8 mouse cellular contexts compared by ENCODE assay signal in the genomic region with DNA sequence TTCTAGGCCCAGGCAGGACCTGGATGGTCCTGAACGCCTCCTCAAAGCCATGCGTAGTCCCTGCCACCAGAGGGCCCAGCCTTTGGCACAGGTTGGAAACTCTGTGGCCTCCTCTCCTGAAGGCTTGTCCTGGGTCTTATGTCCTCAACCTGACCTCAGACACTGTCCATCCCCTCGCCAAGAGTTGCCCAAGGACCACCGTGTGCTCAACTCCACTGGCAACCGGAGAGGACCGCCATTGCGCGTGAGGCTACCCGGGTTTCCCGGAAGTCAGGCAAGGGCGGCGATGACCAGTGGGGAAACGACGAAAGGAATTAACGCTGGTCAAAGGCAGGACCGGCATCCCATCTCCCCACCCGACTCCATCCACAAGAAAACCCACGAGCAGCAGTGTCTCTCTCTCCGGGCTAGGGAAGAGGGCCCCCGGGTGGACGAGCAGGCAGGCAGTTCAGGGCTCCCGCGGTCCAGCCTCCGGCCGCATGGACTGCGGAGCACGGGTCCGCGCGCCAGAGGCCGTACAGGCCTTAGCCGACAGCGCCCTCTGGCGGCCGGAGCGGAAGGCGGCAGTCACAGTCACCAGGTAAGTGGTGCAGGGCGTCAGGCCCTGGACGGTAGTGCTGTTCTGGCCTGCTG. TPM values are rescaled to one million over a fixed set of nuclear protein-coding genes. Genes with fewer than 3 reads are reported as not detected.
A peak's percentile ranks its signal among the peaks of the same experiment; 100 is the strongest.
DNase-seq lines count a peak whose midpoint lies in the region; ATAC-seq lines count a peak whose summit lies in the region.

No protein-coding gene starts in this region.

- H3K36me3 ChIP-seq in heart, embryonic 15.5 days: no peaks in the 10 kb centered on the region
- no peaks in the 10 kb centered on the region for H3K36me3 ChIP-seq in liver, embryonic 13.5 days
- no peaks in the 10 kb centered on the region for H3K36me3 ChIP-seq in stomach, embryonic 14.5 days (ENCODE audit: control insufficient read depth, insufficient read depth, low read length)

- no peaks in the 10 kb centered on the region for H3K4me1 ChIP-seq in brown adipose tissue, adult 24 weeks (ENCODE audit: control insufficient read depth, insufficient read depth, insufficient read length, low read length)
- H3K4me1 ChIP-seq in heart, embryonic 15.5 days (replicated peaks): peaks cover 27% of the 10 kb centered on the region
- H3K4me1 ChIP-seq in liver, embryonic 13.5 days (replicated peaks): peaks cover 32% of the 10 kb centered on the region
- peaks cover 19% of the 10 kb centered on the region; the same call in 1 of the 2 replicates for H3K4me1 ChIP-seq in stomach, embryonic 14.5 days (ENCODE audit: control insufficient read depth, insufficient read depth, low read length)

- no peaks in the 10 kb centered on the region for H3K9me3 ChIP-seq in heart, embryonic 15.5 days (replicated peaks)
- H3K9me3 ChIP-seq in liver, embryonic 13.5 days (replicated peaks): no peaks in the 10 kb centered on the region
- no peaks in the 10 kb centered on the region for H3K9me3 ChIP-seq in stomach, embryonic 14.5 days (ENCODE audit: control insufficient read depth, low read depth, low read length)

- peak; percentile 79 for DNase-seq in CD4-positive helper T cell, adult 2 months (ENCODE audit: low read depth, low spot score)
- DNase-seq in kidney, postnatal 14 days: peak; percentile 94
- peak; percentile 82 for DNase-seq in liver, embryonic 13.5 days
- DNase-seq in natural killer cell, adult 2 months (ENCODE audit: low spot score in 2 of 2): peak; percentile 85

- H3K9ac ChIP-seq in heart, embryonic 15.5 days: peak overlapping the region; percentile 81
- H3K9ac ChIP-seq in liver, embryonic 13.5 days: peak overlapping the region; percentile 82
- H3K9ac ChIP-seq in stomach, embryonic 14.5 days (replicated peaks; ENCODE audit: low read depth, low read length): peak overlapping the region; percentile 47

- WGBS in heart, embryonic 15.5 days: under 1% methylated on average over 39 of the region's 39 CpGs
- under 1% methylated on average over 39 of the region's 39 CpGs for WGBS in liver, embryonic 13.5 days (ENCODE audit: insufficient replicate concordance)
- under 1% methylated on average over 39 of the region's 39 CpGs for WGBS in stomach, embryonic 14.5 days

- H3K27ac ChIP-seq in brown adipose tissue, adult 24 weeks (replicated peaks; ENCODE audit: low read depth, low read length): peak overlapping the region; percentile 92
- peak overlapping the region; percentile 74 for H3K27ac ChIP-seq in heart, embryonic 15.5 days
- peak overlapping the region; percentile 43; the same call in 1 of the 2 replicates for H3K27ac ChIP-seq in liver, embryonic 13.5 days
- peak overlapping the region; percentile 56 for H3K27ac ChIP-seq in stomach, embryonic 14.5 days (ENCODE audit: low read length)

- H3K27me3 ChIP-seq in heart, embryonic 15.5 days: peaks cover 33% of the 10 kb centered on the region
- H3K27me3 ChIP-seq in liver, embryonic 13.5 days: peaks cover 44% of the 10 kb centered on the region
- H3K27me3 ChIP-seq in stomach, embryonic 14.5 days (ENCODE audit: control insufficient read depth, insufficient read depth, low read length): no peaks in the 10 kb centered on the region

- H3K4me2 ChIP-seq in heart, embryonic 15.5 days: peak overlapping the region; percentile 90
- H3K4me2 ChIP-seq in liver, embryonic 13.5 days: peak overlapping the region; percentile 86
- H3K4me2 ChIP-seq in stomach, embryonic 14.5 days (replicated peaks; ENCODE audit: low read depth, low read length): peak overlapping the region; percentile 69

- ATAC-seq in erythroid progenitor cell, adult 5-6 weeks (replicated peaks; ENCODE audit: low FRiP score, poor library complexity, severe bottlenecking): peak; percentile 83
- peak; percentile 83 for ATAC-seq in heart, embryonic 15.5 days (replicated peaks; ENCODE audit: insufficient number of reproducible peaks, insufficient read depth, low FRiP score, low read depth)
- peak; percentile 86 for ATAC-seq in liver, embryonic 13.5 days (ENCODE audit: low read depth)
- ATAC-seq in stomach, embryonic 14.5 days (ENCODE audit: insufficient number of reproducible peaks, insufficient read depth, low FRiP score, low read depth): peak; percentile 90

- peak overlapping the region; percentile 78 for H3K4me3 ChIP-seq in brown adipose tissue, adult 24 weeks (ENCODE audit: insufficient read depth, low read depth, low read length)
- H3K4me3 ChIP-seq in heart, embryonic 15.5 days: peak overlapping the region; percentile 59
- peak overlapping the region; percentile 66 for H3K4me3 ChIP-seq in liver, embryonic 13.5 days (replicated peaks)
- H3K4me3 ChIP-seq in stomach, embryonic 14.5 days (ENCODE audit: low read depth, low read length): peak overlapping the region; percentile 47

RNA-seq across cellular contexts. Expression of a gene that starts 4.5 kb away (rescaled TPM):
- polyA plus RNA-seq in brown adipose tissue, adult 24 weeks (2012; ENCODE audit: insufficient read depth, insufficient read length, missing spikeins): 2.3 and 3.9 TPM in 2 replicates
- total RNA-seq in erythroid progenitor cell, adult 5-6 weeks (2015; ENCODE audit: low replicate concordance): not detected in 2 replicates
- 0.68 TPM in 1 of 2 replicates, not detected in the other for total RNA-seq in erythroid progenitor cell, adult 5-6 weeks (2017; ENCODE audit: low replicate concordance)
- 5.9 and 7.8 TPM in 2 replicates for polyA plus RNA-seq in heart, embryonic 15.5 days (2015; fragmentation: Nextera tagmentation; extraction: Ambion mirVana)
- 0.43 and 0.45 TPM in 2 replicates for polyA plus RNA-seq in liver, embryonic 13.5 days (2015; fragmentation: Nextera tagmentation; extraction: Ambion mirVana)
- 26.8 and 28.4 TPM in 2 replicates for polyA plus RNA-seq in stomach, embryonic 14.5 days (2014; fragmentation: Nextera tagmentation; extraction: Ambion mirVana)

RNA-seq across cellular contexts. Expression of a gene that starts 9.1 kb away (rescaled TPM):
- polyA plus RNA-seq in brown adipose tissue, adult 24 weeks (2012; ENCODE audit: insufficient read depth, insufficient read length, missing spikeins): 57.0 and 74.0 TPM in 2 replicates
- total RNA-seq in erythroid progenitor cell, adult 5-6 weeks (2015; ENCODE audit: low replicate concordance): 0.84 and 35.3 TPM in 2 replicates
- total RNA-seq in erythroid progenitor cell, adult 5-6 weeks (2017; ENCODE audit: low replicate concordance): 3.3 and 5.1 TPM in 2 replicates
- 88.9 and 108 TPM in 2 replicates for polyA plus RNA-seq in heart, embryonic 15.5 days (2015; fragmentation: Nextera tagmentation; extraction: Ambion mirVana)
- 73.2 and 75.6 TPM in 2 replicates for polyA plus RNA-seq in liver, embryonic 13.5 days (2015; fragmentation: Nextera tagmentation; extraction: Ambion mirVana)
- polyA plus RNA-seq in stomach, embryonic 14.5 days (2014; fragmentation: Nextera tagmentation; extraction: Ambion mirVana): 89.1 and 90.9 TPM in 2 replicates

RNA-seq across cellular contexts. Expression of a gene that starts 15.7 kb away (rescaled TPM):
- 0.42 and 0.67 TPM in 2 replicates for polyA plus RNA-seq in brown adipose tissue, adult 24 weeks (2012; ENCODE audit: insufficient read depth, insufficient read length, missing spikeins)
- total RNA-seq in erythroid progenitor cell, adult 5-6 weeks (2015; ENCODE audit: low replicate concordance): 0.42 and 1.1 TPM in 2 replicates
- 0.83 and 1.3 TPM in 2 replicates for total RNA-seq in erythroid progenitor cell, adult 5-6 weeks (2017; ENCODE audit: low replicate concordance)
- 1.7 and 2.0 TPM in 2 replicates for polyA plus RNA-seq in heart, embryonic 15.5 days (2015; fragmentation: Nextera tagmentation; extraction: Ambion mirVana)
- 0.08 and 0.14 TPM in 2 replicates for polyA plus RNA-seq in liver, embryonic 13.5 days (2015; fragmentation: Nextera tagmentation; extraction: Ambion mirVana)
- polyA plus RNA-seq in stomach, embryonic 14.5 days (2014; fragmentation: Nextera tagmentation; extraction: Ambion mirVana): 0.54 and 0.81 TPM in 2 replicates

RNA-seq across cellular contexts. Expression of a gene that starts 20.2 kb away (rescaled TPM):
- polyA plus RNA-seq in brown adipose tissue, adult 24 weeks (2012; ENCODE audit: insufficient read depth, insufficient read length, missing spikeins): not detected in 2 replicates
- total RNA-seq in erythroid progenitor cell, adult 5-6 weeks (2015; ENCODE audit: low replicate concordance): not detected in 2 replicates
- total RNA-seq in erythroid progenitor cell, adult 5-6 weeks (2017; ENCODE audit: low replicate concordance): 1.0 and 9.8 TPM in 2 replicates
- polyA plus RNA-seq in heart, embryonic 15.5 days (2015; fragmentation: Nextera tagmentation; extraction: Ambion mirVana): 0.13 TPM in 1 of 2 replicates, not detected in the other
- not detected in 2 replicates for polyA plus RNA-seq in liver, embryonic 13.5 days (2015; fragmentation: Nextera tagmentation; extraction: Ambion mirVana)
- 0.38 and 0.46 TPM in 2 replicates for polyA plus RNA-seq in stomach, embryonic 14.5 days (2014; fragmentation: Nextera tagmentation; extraction: Ambion mirVana)

RNA-seq across cellular contexts. Expression of a gene that starts 32.7 kb away (rescaled TPM):
- 367 and 416 TPM in 2 replicates for polyA plus RNA-seq in brown adipose tissue, adult 24 weeks (2012; ENCODE audit: insufficient read depth, insufficient read length, missing spikeins)
- total RNA-seq in erythroid progenitor cell, adult 5-6 weeks (2015; ENCODE audit: low replicate concordance): 127 and 129 TPM in 2 replicates
- total RNA-seq in erythroid progenitor cell, adult 5-6 weeks (2017; ENCODE audit: low replicate concordance): 30.7 and 31.2 TPM in 2 replicates
- 131 TPM in 2 replicates for polyA plus RNA-seq in heart, embryonic 15.5 days (2015; fragmentation: Nextera tagmentation; extraction: Ambion mirVana)
- polyA plus RNA-seq in liver, embryonic 13.5 days (2015; fragmentation: Nextera tagmentation; extraction: Ambion mirVana): 225 and 227 TPM in 2 replicates
- polyA plus RNA-seq in stomach, embryonic 14.5 days (2014; fragmentation: Nextera tagmentation; extraction: Ambion mirVana): 209 and 211 TPM in 2 replicates

Comparison
In these comparisons a context has a peak if more than half of its experiments do, and no peak if none do; other contexts are left out.
1. Peak in every context shown above with its lines: DNase-seq, ATAC-seq, H3K4me3 ChIP-seq and H3K27ac ChIP-seq.